Mouse (Mus musculus) c-Kit-negative CD71-positive TER-119-positive erythroid progenitor cells, embryonic 14.5 days (primary cell): Measurements from ENCODE around the gene Gprin1.
"Not testable (repeated sequence)": the region's sequence is repeated elsewhere in the genome, so short reads cannot be mapped to it uniquely, and the experiment has no call there.

Experiments
- DNase-seq: peaks from one replicate; pipeline ENCODE4 v3.0.0-alpha.2; 2013; ENCODE audit warnings: low read depth, low spot score

The Gprin1 gene

GRCm38 (mm10) chr13:54749864-54750411 is at the start of gene Gprin1:
Gene Gprin1, minus strand, starts transcription at chr13:54749874.
- no peak for DNase-seq

- DNase-seq, result no peak
Measured at GRCm38 (mm10) chr13:54798740-54799139, 49.1 kb upstream of the Gprin1 start.

- no peak for DNase-seq
Measured at GRCm38 (mm10) chr13:54797861-54798643, 48.4 kb upstream of the Gprin1 start.

- DNase-seq, result peak; percentile 16
Measured at GRCm38 (mm10) chr13:54797356-54797755, 47.7 kb upstream of the Gprin1 start.

GRCm38 (mm10) chr13:54794843-54795242 is 45.2 kb upstream of the Gprin1 start:
- DNase-seq, result no peak

GRCm38 (mm10) chr13:54794002-54794577 is 44.4 kb upstream of the Gprin1 start:
- no peak for DNase-seq

GRCm38 (mm10) chr13:54792259-54793230 is 42.9 kb upstream of the Gprin1 start:
- DNase-seq, result no peak

GRCm38 (mm10) chr13:54789561-54790397 is 40.1 kb upstream of the Gprin1 start:
- no peak for DNase-seq

GRCm38 (mm10) chr13:54788740-54789560 is 39.3 kb upstream of the Gprin1 start, which contains the start of gene Tspan17:
Gene Tspan17, plus strand, starts transcription at chr13:54789377.
- DNase-seq, result peak; percentile 59

GRCm38 (mm10) chr13:54787591-54787990 is 37.9 kb upstream of the Gprin1 start:
- not testable (repeated sequence) for DNase-seq

GRCm38 (mm10) chr13:54783698-54784097 is 34.0 kb upstream of the Gprin1 start, which contains the start of gene Eif4e1b:
Gene Eif4e1b, plus strand, starts transcription at chr13:54783998.
- DNase-seq, result no peak

- DNase-seq, result no peak
Measured at GRCm38 (mm10) chr13:54783235-54783634, 33.6 kb upstream of the Gprin1 start.

- DNase-seq, result no peak
Measured at GRCm38 (mm10) chr13:54781086-54781485, 31.4 kb upstream of the Gprin1 start.

GRCm38 (mm10) chr13:54780592-54780991 is 30.9 kb upstream of the Gprin1 start:
- no peak for DNase-seq

GRCm38 (mm10) chr13:54767012-54767411 is 17.3 kb upstream of the Gprin1 start:
- DNase-seq, result no peak

- no peak for DNase-seq
Measured at GRCm38 (mm10) chr13:54766192-54766768, 16.6 kb upstream of the Gprin1 start, which contains the start of gene Sncb. Gene Sncb, minus strand, starts transcription at chr13:54766595.

- DNase-seq, result no peak
Measured at GRCm38 (mm10) chr13:54765281-54766191, 15.9 kb upstream of the Gprin1 start.

- DNase-seq, result no peak
Measured at GRCm38 (mm10) chr13:54760906-54761305, 11.2 kb upstream of the Gprin1 start.
